Mouse (Mus musculus) erythroblast, embryonic 14.5 days (primary cell): ENCODE measurements around the gene Ncapg2.

ENCODE experiments used
- GATA1 ChIP-seq: IDR thresholded peaks from 2 replicates; pipeline ENCODE4 v1.6.1; 2012; ENCODE audit warnings: low read length, inconsistent platforms, mixed read lengths
- TAL1 ChIP-seq: IDR thresholded peaks from 3 replicates; pipeline ENCODE4 v1.6.1; 2012; ENCODE audit warnings: low read length, inconsistent platforms, mixed read lengths

DNA sequence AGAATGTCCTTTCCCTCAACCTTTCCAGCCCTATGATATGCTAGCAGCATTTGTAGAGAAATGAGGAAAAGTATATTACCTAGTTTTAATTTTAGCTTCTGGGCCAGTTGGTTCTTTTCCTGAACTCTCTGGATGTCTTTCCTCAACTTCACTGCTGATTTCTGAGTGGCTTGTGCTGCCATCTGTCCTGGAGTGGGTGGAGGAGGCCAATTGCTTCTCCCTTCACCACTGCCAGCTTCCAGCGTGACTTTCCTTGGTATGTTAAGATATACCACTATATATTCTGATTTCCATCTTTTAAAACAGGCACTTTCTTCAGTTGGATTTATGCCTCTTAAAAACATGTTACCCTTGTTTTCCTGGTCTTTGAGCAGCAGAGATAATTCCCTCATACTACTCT lies 63.1 kb downstream of the Ncapg2 start:
- TF ChIP-seq GATA1 (no peak), TAL1 (no peak)
